Mouse (Mus musculus) large intestine, adult 2 months (tissue): ENCODE results near the gene Stag1. TPM values are rescaled to one million over a fixed set of nuclear protein-coding genes. Genes with fewer than 3 reads are reported as not detected.

Source experiments
- DNase-seq: peaks from one replicate; pipeline ENCODE4 v3.0.0-alpha.2; 2012; ENCODE audit warnings: low read depth, low spot score
- WGBS: fragments of 180-500 bp; shearing (Covaris S2); methylation state at CpG from one replicate; pipeline ENCODE4 v1.1.7; 2018; 5-methylcytosine and 5-hydroxymethylcytosine counted together
- polyA plus RNA-seq: library from polyadenylated mRNA; depleted of rRNA; stranded (reverse); fragments of >200 nt; gene quantifications from 2 replicates; pipeline ENCODE4 v1.2.3, GENCODE M21; 2012; rRNA removed

The Stag1 gene
- polyA plus RNA-seq: 3.3 and 3.4 TPM in 2 replicates

- no peak for DNase-seq
- whole genome bisulfite sequencing: 91% methylated on average over 8 of the region's 8 CpGs
These were observed at the start of gene Stag1 for GRCm38 (mm10) chr9:100597546-100597945. Stag1 (plus strand) TSS chr9:100597798.

DNA sequence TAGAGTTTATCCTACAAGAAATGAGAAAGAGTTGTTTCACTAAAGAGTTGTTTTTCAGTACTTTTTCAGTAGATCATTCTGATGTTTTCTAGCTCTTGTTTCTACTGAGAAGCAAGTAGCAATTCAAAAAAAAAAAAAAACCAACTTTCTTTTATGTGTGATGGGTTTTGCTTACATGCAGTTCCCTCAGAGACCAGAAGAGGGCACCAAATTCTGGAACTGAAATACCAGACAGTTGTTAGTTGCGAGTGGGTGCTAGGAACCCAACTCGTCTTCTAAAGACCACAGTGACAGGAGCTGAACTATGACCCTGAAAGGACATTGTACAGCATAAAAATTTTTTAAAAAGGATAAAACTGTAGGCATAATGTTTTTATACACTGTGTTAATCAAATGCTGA lies 49.3 kb upstream of the Stag1 start:
- no peak for DNase-seq
- 99% methylated on average over 2 of the region's 2 CpGs for WGBS

DNA sequence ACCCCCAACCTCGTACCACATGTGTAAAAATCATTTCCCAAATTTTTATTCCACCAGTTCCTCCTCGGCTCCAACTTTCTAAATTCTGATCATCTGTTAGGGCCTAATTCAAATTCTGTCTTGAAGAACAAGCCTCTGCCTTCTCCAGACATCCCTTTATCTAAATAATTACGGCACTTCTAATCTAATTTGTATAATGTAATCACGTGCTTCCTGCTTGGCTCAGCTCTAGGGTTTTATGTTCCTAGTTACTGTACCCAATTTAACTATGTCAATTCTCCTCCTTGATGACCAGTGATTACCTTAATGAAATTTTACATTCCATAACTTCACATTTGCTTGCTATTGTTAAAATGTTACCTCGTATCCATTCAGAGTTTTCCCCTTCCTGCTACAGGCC lies 41.9 kb upstream of the Stag1 start:
- 46% methylated on average over 5 of the region's 5 CpGs for WGBS
- no peak for DNase-seq

GRCm38 (mm10) chr9:100558023-100558573 lies 39.5 kb upstream of the Stag1 start:
- WGBS: 84% methylated on average over 4 of the region's 4 CpGs
- DNase-seq: no peak

DNA sequence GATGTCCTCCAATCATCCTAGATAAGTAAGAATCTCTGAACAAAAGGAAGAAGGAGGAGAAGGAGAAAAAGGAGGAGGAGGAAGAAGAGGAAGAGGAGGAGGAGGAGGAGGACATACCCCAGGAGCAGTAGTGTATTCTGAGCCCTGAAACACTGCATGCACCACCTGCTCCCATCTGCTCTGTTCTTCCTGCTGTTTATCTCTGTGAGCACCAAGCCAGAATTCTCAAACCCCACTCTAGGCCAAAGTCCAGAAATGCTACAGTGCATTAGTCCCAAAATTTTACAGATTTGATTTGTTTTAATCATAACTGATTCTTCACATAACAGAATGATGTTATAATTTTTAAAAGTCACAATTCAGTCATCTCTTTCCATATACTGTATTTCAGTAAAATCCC lies 38.6 kb upstream of the Stag1 start:
- no peak for DNase-seq

GRCm38 (mm10) chr9:100560251-100560890 lies 37.2 kb upstream of the Stag1 start:
- WGBS: 90% methylated on average over 10 of the region's 10 CpGs
- no peak for DNase-seq

GRCm38 (mm10) chr9:100569798-100570625 lies 27.6 kb upstream of the Stag1 start:
- no peak for DNase-seq
- WGBS: 7% methylated on average over 32 of the region's 32 CpGs

GRCm38 (mm10) chr9:100570626-100571233 lies 26.9 kb upstream of the Stag1 start, which contains the start of gene Slc35g2:
Slc35g2 (minus strand) TSS chr9:100571090.
- WGBS: 1% methylated on average over 55 of the region's 55 CpGs
- DNase-seq: no peak

DNA sequence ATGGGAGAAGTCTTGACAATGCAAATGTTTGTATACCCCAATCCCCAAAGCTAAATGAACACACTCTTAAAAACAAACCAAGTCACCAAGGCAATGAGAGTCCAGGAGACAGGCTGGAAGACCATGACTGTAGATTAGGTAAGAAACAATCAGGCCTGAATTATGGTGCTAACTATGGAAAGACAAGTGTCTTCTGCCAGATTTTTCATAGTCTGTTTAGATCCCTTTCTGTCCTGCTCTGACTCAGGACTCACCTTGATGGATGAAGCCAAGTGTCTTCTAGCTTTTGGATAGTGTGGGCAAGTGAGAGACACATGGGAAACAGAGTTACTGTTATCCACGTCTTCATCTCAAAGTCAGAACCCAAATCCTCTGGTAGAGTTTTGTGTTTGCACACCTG lies 26.1 kb upstream of the Stag1 start:
- WGBS: 77% methylated on average over 1 of the region's 1 CpGs
- no peak for DNase-seq

DNA sequence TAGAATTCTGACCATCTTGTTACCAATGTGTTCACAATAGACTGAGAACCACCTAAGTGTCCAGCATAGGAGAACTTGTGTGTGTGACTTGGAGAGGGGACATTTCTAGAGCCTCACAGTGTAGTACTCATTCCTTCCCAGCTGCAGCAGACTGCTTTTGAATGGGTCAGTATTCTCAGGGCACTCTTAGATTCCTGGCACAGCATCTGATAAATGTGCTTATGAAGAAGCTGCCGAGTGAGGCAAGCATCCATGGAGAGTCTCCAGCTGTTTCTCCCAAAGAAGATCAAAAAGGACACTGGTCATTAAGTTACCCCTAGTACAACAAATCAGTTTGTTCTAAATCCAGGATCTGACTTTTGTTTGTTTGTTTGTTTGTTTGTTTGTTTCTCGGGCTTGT lies 24.3 kb upstream of the Stag1 start:
- DNase-seq: no peak
- 79% methylated on average over 2 of the region's 2 CpGs for WGBS

DNA sequence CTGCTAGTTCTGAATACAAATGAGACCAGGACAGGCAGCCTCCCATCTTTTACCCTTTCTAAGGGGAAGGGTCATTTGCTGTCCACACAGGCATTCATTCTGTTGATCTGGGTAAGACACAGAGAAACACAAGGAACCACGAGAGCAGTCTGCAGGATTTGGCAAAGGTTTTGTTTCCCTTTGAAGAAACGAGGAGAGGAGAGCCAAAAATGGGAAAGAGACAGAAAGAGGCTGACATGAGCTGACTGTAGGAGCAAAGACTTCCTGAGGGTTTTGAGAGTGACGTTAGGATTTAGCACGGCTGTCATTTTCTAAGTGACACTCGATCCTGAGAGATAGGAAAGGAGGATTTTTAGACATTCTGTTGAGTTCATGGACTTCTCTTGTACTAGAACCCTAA lies 23.7 kb upstream of the Stag1 start:
- no peak for DNase-seq
- WGBS: 50% methylated on average over 5 of the region's 5 CpGs

GRCm38 (mm10) chr9:100580196-100580740 lies 17.3 kb upstream of the Stag1 start:
- WGBS: 34% methylated on average over 20 of the region's 20 CpGs
- no peak for DNase-seq

DNA sequence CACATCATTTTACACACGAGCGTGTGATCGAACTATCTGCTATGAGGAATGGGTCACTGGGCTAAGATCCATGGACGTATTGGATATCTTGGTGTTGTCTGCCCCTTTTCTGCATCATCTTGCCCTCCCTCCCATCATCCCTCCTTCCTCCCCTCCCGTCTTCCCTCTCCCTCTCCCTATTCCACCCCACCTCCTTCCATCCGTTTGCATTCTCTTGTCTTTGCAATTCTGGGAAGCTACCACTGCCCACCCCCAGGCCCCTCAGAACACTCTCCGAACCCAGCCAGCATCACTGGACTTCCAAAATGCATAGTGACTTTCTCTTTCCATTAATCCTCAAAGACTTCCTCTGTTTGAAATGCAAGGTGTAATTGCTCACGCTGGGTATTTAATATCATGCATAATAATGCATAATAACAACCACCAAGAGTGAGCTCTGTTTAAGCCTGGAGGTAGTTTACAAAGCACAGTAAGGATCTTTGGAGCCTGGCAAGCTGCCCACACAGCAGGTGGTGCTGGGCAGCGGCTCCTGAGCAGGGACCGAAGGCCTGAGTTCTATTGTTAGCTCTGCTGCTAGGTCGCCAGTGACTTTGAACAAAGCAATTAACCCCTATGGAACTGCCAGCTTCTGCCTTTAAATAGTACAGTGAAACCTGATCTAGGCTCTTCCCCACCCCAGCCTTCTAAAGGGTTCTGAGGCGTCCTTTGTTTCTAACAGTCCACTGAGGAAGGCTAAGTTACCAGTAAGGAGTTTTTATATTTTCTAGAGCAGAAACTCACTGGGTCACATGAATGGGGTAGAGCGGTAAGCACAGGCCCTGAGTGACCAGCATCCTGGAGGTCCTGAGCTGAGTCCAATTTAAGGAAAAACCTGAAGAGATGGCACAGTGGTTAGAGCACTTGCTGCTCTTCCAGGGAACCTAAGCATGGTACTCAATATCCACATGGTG lies 15.8 kb upstream of the Stag1 start:
- peak; percentile 73 for DNase-seq
- WGBS: 24% methylated on average over 13 of the region's 13 CpGs

- WGBS: 24% methylated on average over 13 of the region's 13 CpGs
- DNase-seq: peak; percentile 83
These were observed 14.6 kb upstream of the Stag1 start for GRCm38 (mm10) chr9:100582883-100583575.

- 33% methylated on average over 4 of the region's 4 CpGs for WGBS
- DNase-seq: no peak
These were observed 13.6 kb upstream of the Stag1 start for GRCm38 (mm10) chr9:100584031-100584430.

- WGBS: 45% methylated on average over 4 of the region's 4 CpGs
- no peak for DNase-seq
These were observed 7.1 kb upstream of the Stag1 start for GRCm38 (mm10) chr9:100590462-100590861.

DNA sequence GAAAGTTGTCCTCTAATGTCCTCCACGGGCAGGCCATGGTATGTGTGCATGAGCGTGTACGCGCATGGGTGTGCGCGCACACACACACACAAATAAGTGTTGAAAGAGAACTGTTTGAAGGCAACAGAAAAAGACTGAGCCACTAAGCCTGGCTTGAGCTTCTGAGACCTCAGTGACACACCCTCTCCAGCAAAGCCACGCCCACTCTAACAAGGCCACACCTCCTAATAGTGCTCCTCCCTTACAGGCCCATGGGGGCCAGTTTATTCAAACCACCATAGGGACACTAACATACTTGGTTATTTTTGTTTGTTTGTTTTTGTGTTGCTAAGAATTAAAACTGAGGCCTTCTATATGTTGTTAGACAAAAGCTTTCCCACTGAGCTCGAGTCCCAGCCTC lies 1.3 kb upstream of the Stag1 start:
- DNase-seq: no peak
- WGBS: 84% methylated on average over 8 of the region's 8 CpGs

- WGBS: 82% methylated on average over 3 of the region's 3 CpGs
- no peak for DNase-seq
These were observed 2.2 kb downstream of the Stag1 start for GRCm38 (mm10) chr9:100599761-100600328.
